Mouse (Mus musculus) C2C12 (cell line): ENCODE data around the gene Ifna11. TPM values are rescaled to one million over a fixed set of nuclear protein-coding genes. Genes with fewer than 3 reads are reported as not detected.

Experiments used
- H3K27me3 ChIP-seq: one replicate; pipeline ENCODE4 v1.6.1; 2011; ENCODE audit not compliant: control insufficient read depth, insufficient read depth, insufficient read length
- H3K36me3 ChIP-seq: one replicate; pipeline ENCODE4 v1.6.1; 2011; ENCODE audit not compliant: control insufficient read depth, insufficient read depth
- H3K4me3 ChIP-seq: one replicate; pipeline ENCODE4 v1.5.1; 2011; ENCODE audit warnings: mild to moderate bottlenecking, control low read depth; ENCODE audit not compliant: poor library complexity, insufficient read depth, severe bottlenecking
- H3K79me2 ChIP-seq: one replicate; pipeline ENCODE4 v1.6.1; 2011; ENCODE audit not compliant: control insufficient read depth, insufficient read depth
- H3K79me3 ChIP-seq: one replicate; pipeline ENCODE4 v1.6.1; 2011; ENCODE audit warnings: low read depth, control low read depth
- H3ac ChIP-seq: one replicate; pipeline ENCODE3; 2011; ENCODE audit warnings: low read depth; ENCODE audit not compliant: control insufficient read depth, insufficient read length
- CEBPB ChIP-seq: IDR thresholded peaks from one replicate; pipeline ENCODE4 v1.6.1; 2011; ENCODE audit warnings: low read depth, mild to moderate bottlenecking, control low read depth, moderate library complexity
- CTCF ChIP-seq: IDR thresholded peaks from one replicate; pipeline ENCODE4 v1.5.1; 2011; ENCODE audit not compliant: control insufficient read depth, insufficient read depth, insufficient read length
- FOSL1 ChIP-seq: IDR thresholded peaks from one replicate; pipeline ENCODE4 v1.8.0; 2011; ENCODE audit warnings: mild to moderate bottlenecking, low read length; ENCODE audit not compliant: poor library complexity, insufficient read depth, severe bottlenecking
- MAX ChIP-seq: IDR thresholded peaks from one replicate; pipeline ENCODE4 v1.6.1; 2011; ENCODE audit warnings: mild to moderate bottlenecking, control low read depth
- MYOD1 ChIP-seq: IDR thresholded peaks from one replicate; pipeline ENCODE4 v1.6.1; 2011; ENCODE audit warnings: low read depth; ENCODE audit not compliant: control insufficient read depth, insufficient read length
- MYOG ChIP-seq: IDR thresholded peaks from one replicate; pipeline ENCODE4 v1.6.1; 2011; ENCODE audit not compliant: control insufficient read depth, insufficient read length; ENCODE audit errors: extremely low read depth
- USF1 ChIP-seq: IDR thresholded peaks from one replicate; pipeline ENCODE4 v1.6.1; 2011; ENCODE audit warnings: low read depth, mild to moderate bottlenecking, control low read depth, moderate library complexity
- polyA plus RNA-seq: library from polyadenylated mRNA; unstranded; fragments of >200 nt; fragmentation: generic; extraction: Trizol; gene quantifications from one replicate; pipeline ENCODE4 v1.2.1, GENCODE M21; 2012; ENCODE audit warnings: missing spikeins

Ifna11 gene
- polyA plus RNA-seq, 1 experiment, result not detected

DNA sequence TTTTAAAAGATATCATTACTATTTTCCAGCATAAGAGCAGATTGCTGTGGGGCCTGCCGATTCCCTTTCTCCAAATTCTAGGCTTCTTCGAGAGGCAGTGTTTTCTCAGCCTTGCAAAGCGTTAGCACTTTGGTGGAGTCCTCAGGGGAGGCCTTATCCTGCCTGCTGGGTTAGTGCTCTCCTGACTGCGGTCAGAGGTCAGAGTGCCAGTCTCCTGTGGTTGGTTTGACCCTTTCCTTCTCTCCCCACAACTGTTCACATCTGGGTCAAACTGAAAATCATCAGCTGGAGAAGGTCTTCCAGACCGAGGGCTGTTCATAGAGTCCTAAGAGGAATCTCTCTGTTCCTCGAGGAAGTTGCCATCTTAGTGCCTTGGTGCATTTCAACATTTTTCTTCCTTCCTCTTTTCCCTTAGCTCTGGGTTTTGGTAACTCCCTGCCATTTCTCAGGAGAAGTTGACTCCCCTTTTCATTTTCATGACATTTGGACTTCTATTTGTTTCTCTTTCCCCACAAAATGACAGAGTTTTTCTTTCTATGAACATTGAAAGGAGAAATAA is 45.3 kb downstream of the Ifna11 start:
- no peak overlapping the region for H3K4me3 ChIP-seq
- no peak overlapping the region for H3ac ChIP-seq
- no peaks in the 10 kb centered on the region for H3K36me3 ChIP-seq
- TF ChIP-seq MYOD1, result no peak
- TF ChIP-seq CEBPB, result no peak
- no peak for TF ChIP-seq MYOG
- H3K79me2 ChIP-seq, result no peaks in the 10 kb centered on the region
- H3K27me3 ChIP-seq, result peaks cover 22% of the 10 kb centered on the region
- no peaks in the 10 kb centered on the region for H3K79me3 ChIP-seq

DNA sequence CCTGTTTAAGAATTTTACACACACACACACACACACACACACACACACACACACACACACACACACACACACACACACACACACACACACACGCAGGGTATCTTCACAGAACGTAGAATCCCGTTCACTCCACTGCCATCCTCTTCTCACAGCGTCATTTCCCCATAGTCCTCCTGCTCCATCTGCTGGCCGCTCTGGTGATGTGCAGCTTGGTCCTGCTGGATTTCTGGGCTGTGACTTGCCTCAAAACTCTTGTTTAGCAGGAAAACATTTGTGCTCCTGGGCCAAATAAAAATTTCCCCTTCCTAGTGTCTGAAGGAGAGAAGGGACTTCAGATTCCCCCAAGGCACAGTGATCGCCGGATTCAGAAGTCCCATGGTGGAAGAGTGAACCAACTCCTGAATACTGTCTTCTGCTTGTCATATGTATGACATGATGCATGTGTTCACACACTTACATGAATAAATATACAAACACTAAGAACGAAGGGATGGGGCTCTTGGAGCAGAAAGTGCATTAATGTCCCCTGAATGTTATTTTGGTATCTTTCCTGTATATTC is 47.7 kb downstream of the Ifna11 start:
- H3K27me3 ChIP-seq, result peaks cover 5% of the 10 kb centered on the region
- no peak overlapping the region for H3ac ChIP-seq
- no peaks in the 10 kb centered on the region for H3K36me3 ChIP-seq
- no peaks in the 10 kb centered on the region for H3K79me2 ChIP-seq
- TF ChIP-seq MAX, result peak; percentile 41
- no peak for TF ChIP-seq USF1
- no peak for TF ChIP-seq MYOD1
- no peak for TF ChIP-seq FOSL1
- TF ChIP-seq CTCF, result peak; percentile 90
- no peak for TF ChIP-seq MYOG
- no peak for TF ChIP-seq CEBPB
- peak overlapping the region; percentile 48 for H3K4me3 ChIP-seq
- no peaks in the 10 kb centered on the region for H3K79me3 ChIP-seq

DNA sequence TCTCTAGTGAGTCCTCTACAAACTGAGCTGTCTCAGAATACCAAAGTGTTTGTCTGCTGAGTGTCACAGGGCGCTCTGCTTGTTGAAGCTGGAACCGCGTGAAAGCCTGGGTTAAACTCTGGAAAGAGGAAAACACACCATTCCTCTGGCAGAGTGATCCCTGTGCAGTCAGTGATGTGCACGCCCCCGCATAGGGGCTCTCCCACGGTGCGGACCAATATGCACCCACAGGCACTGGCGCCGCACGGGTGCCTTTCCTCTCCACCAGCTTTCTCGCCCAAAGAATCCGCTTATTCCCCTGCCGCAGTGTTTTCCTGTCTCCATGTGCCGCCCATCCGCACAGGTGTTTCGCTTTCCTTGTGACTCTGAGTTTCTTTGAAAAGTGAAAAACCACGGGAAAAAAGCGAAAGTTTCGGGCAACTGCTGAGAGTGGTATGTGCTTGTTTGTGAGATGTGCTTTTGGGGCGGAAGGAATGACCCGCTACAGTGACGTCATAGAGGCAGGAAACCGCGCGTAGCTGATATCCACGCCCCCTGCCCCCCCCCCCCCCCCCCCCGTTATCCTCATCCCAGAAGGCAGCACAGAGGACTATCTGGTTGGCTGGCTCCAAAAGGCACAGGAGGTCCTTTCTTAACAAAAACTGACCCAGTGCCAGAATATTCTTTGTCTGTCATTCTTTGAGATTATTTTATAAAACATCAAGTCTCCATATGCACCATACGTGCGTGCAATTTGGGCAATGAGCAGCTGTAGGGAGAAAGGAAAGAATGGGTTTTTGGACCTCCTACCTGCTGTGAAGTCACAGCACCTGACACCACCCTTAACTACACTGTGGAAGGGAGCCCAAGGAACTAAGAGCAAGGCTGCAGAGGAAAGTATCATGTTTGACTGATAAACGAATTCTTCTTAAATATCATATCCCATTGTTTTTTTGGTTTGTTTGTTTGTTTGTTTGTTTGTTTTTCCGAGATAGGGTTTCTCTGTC is 48.5 kb downstream of the Ifna11 start:
- no peaks in the 10 kb centered on the region for H3K79me3 ChIP-seq
- H3K79me2 ChIP-seq, result no peaks in the 10 kb centered on the region
- no peaks in the 10 kb centered on the region for H3K27me3 ChIP-seq
- peak overlapping the region; percentile 43 for H3ac ChIP-seq
- H3K36me3 ChIP-seq, result no peaks in the 10 kb centered on the region
- TF ChIP-seq USF1 (no peak), CEBPB (no peak), CTCF (no peak), MAX (no peak), FOSL1 (no peak), MYOD1 (no peak), MYOG (no peak)
- H3K4me3 ChIP-seq, result peak overlapping the region; percentile 48

Other genes starting within 250 kb of the Ifna11 start
- gene Ifna14, start 248.2 kb upstream of the Ifna11 start, polyA plus RNA-seq, result not detected
- gene Ifna9, start 227.6 kb upstream of the Ifna11 start, polyA plus RNA-seq, result not detected
- not detected for gene Ifna12, start 216.6 kb upstream of the Ifna11 start, polyA plus RNA-seq
- not detected for gene C87499, start 185.5 kb upstream of the Ifna11 start, polyA plus RNA-seq
- gene Ifna13, start 175.5 kb upstream of the Ifna11 start, polyA plus RNA-seq, result not detected
- gene Ifna16, start 143.0 kb upstream of the Ifna11 start, polyA plus RNA-seq, result not detected
- not detected for gene Ifna2, start 136.0 kb upstream of the Ifna11 start, polyA plus RNA-seq
- gene Ifnab, start 128.6 kb upstream of the Ifna11 start, polyA plus RNA-seq, result not detected
- 1.9 TPM for gene Gm26566, start 98.2 kb upstream of the Ifna11 start, polyA plus RNA-seq
- 11.6 TPM for gene Klhl9, start 97.5 kb upstream of the Ifna11 start, polyA plus RNA-seq
- not detected for gene Gm13271, start 65.1 kb upstream of the Ifna11 start, polyA plus RNA-seq
- not detected for gene Gm13283, start 59.8 kb upstream of the Ifna11 start, polyA plus RNA-seq
- gene Gm13290, start 46.1 kb upstream of the Ifna11 start, polyA plus RNA-seq, result 1.3 TPM
- not detected for gene Gm13289, start 43.0 kb upstream of the Ifna11 start, polyA plus RNA-seq
- gene Gm13272, start 40.1 kb upstream of the Ifna11 start, polyA plus RNA-seq, result not detected
- not detected for gene Ifnz, start 37.8 kb upstream of the Ifna11 start, polyA plus RNA-seq
- gene Gm13276, start 34.2 kb upstream of the Ifna11 start, polyA plus RNA-seq, result 0.92 TPM
- not detected for gene Gm13277, start 31.3 kb upstream of the Ifna11 start, polyA plus RNA-seq
- gene Gm13278, start 28.4 kb upstream of the Ifna11 start, polyA plus RNA-seq, result not detected
- gene Gm13275, start 25.5 kb upstream of the Ifna11 start, polyA plus RNA-seq, result 0.42 TPM
- not detected for gene Gm13279, start 22.6 kb upstream of the Ifna11 start, polyA plus RNA-seq
- not detected for gene Gm13285, start 20.3 kb upstream of the Ifna11 start, polyA plus RNA-seq
- 0.42 TPM for gene Gm13287, start 16.7 kb upstream of the Ifna11 start, polyA plus RNA-seq
- gene Gm13288, start 14.4 kb upstream of the Ifna11 start, polyA plus RNA-seq, result 0.18 TPM
- not detected for gene Ifna7, start 3.7 kb upstream of the Ifna11 start, polyA plus RNA-seq
- not detected for gene Ifna6, start 7.5 kb downstream of the Ifna11 start, polyA plus RNA-seq
- not detected for gene Ifna5, start 15.6 kb downstream of the Ifna11 start, polyA plus RNA-seq
- gene Ifna4, start 21.9 kb downstream of the Ifna11 start, polyA plus RNA-seq, result not detected
- gene Ifna1, start 30.1 kb downstream of the Ifna11 start, polyA plus RNA-seq, result not detected
- gene Ifne, start 60.2 kb downstream of the Ifna11 start, polyA plus RNA-seq, result not detected